Mouse (Mus musculus): ENCODE data around the gene Ccdc159. TPM values are rescaled to one million over a fixed set of nuclear protein-coding genes. Genes with fewer than 3 reads are reported as not detected.

Ccdc159 gene
- polyA plus RNA-seq, 1 experiment from 2014 or later: 5.7 TPM

GRCm38 (mm10) chr9:21961366-21961980 is 34.2 kb downstream of the Ccdc159 start:
- Histone ChIP-seq H3K4me2 (ENCODE audit: low read length) (peak overlapping the region; percentile 55), H3K27me3 (ENCODE audit: control insufficient read depth, insufficient read depth, low read length) (peaks cover 43% of the 10 kb centered on the region), H3K4me1 (ENCODE audit: control insufficient read depth, insufficient read depth, low read length) (peaks cover 17% of the 10 kb centered on the region), H3K9ac (replicated peaks; ENCODE audit: low read length) (peak overlapping the region; percentile 34; the same call in 1 of the 2 replicates), H3K4me3 (replicated peaks; ENCODE audit: low read depth, low read length) (peak overlapping the region; percentile 32), H3K36me3 (ENCODE audit: control insufficient read depth, insufficient read depth, low read length) (no peaks in the 10 kb centered on the region), H3K27ac (replicated peaks; ENCODE audit: low read depth, low read length) (no peak overlapping the region), H3K9me3 (ENCODE audit: control insufficient read depth, low read length) (no peaks in the 10 kb centered on the region)
- ATAC-seq (ENCODE audit: low FRiP score, low TSS enrichment) (no peak), DNase-seq (no peak)
- 1% methylated on average over 35 of the region's 35 CpGs for WGBS

- Histone ChIP-seq H3K27me3 (ENCODE audit: control insufficient read depth, insufficient read depth, low read length) (peaks cover 43% of the 10 kb centered on the region), H3K4me1 (ENCODE audit: control insufficient read depth, insufficient read depth, low read length) (peaks cover 14% of the 10 kb centered on the region), H3K4me3 (replicated peaks; ENCODE audit: low read depth, low read length) (peak overlapping the region; percentile 32), H3K9me3 (ENCODE audit: control insufficient read depth, low read length) (no peaks in the 10 kb centered on the region), H3K27ac (replicated peaks; ENCODE audit: low read depth, low read length) (no peak overlapping the region), H3K4me2 (ENCODE audit: low read length) (peak overlapping the region; percentile 55), H3K9ac (replicated peaks; ENCODE audit: low read length) (peak overlapping the region; percentile 34; the same call in 1 of the 2 replicates), H3K36me3 (ENCODE audit: control insufficient read depth, insufficient read depth, low read length) (no peaks in the 10 kb centered on the region)
- ATAC-seq (ENCODE audit: low FRiP score, low TSS enrichment): no peak
- WGBS: 0% methylated on average over 15 of the region's 15 CpGs
- no peak for DNase-seq
Observed at GRCm38 (mm10) chr9:21962010-21962409, 34.7 kb downstream of the Ccdc159 start.

DNA sequence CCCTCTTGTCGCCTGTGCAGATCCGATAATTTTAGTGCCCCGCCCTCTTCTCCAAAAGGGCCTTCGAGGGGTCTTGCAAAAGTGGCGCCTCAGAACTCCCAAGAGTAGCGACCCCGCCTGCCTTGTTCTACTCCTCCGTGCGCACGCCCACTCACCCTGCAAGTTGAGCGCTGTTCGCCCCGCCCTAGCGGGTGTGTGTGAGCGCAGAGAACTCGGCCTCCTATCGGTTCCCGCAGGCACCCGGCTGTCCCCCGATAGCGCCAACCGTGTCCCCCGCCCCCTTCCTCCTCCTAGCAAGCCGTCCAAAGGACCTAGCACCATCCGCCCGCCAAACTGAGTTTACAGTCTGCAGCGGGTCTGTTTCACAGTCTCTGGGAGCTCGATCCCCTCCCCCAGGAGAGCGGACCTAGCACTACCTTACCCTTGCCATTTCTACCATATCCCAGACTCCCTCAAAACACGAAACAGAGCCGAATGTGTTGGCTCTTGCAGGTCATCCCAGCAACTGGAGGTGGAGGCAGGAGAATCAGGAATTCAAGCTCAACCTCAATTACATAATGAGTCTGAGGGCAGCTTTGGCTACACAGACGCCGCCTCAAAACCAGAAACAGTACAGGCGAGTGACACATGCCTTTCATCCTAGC is 35.3 kb downstream of the Ccdc159 start:
- no peak overlapping the region for H3K27ac ChIP-seq (replicated peaks; ENCODE audit: low read depth, low read length)
- H3K36me3 ChIP-seq (ENCODE audit: control insufficient read depth, insufficient read depth, low read length): no peaks in the 10 kb centered on the region
- H3K9ac ChIP-seq (replicated peaks; ENCODE audit: low read length): peak overlapping the region; percentile 34; the same call in 1 of the 2 replicates
- ATAC-seq (ENCODE audit: low FRiP score, low TSS enrichment) (peak; percentile 54; the same call in 1 of the 2 replicates), DNase-seq (peak; percentile 75)
- H3K4me1 ChIP-seq (ENCODE audit: control insufficient read depth, insufficient read depth, low read length): peaks cover 14% of the 10 kb centered on the region
- peaks cover 43% of the 10 kb centered on the region for H3K27me3 ChIP-seq (ENCODE audit: control insufficient read depth, insufficient read depth, low read length)
- no peaks in the 10 kb centered on the region for H3K9me3 ChIP-seq (ENCODE audit: control insufficient read depth, low read length)
- WGBS: 4% methylated on average over 34 of the region's 34 CpGs
- H3K4me3 ChIP-seq (replicated peaks; ENCODE audit: low read depth, low read length): peak overlapping the region; percentile 32
- H3K4me2 ChIP-seq (ENCODE audit: low read length): peak overlapping the region; percentile 55

GRCm38 (mm10) chr9:21963417-21963816 is 36.1 kb downstream of the Ccdc159 start, which contains the start of gene Epor:
Epor (minus strand) TSS chr9:21963506.
- H3K4me3 ChIP-seq (replicated peaks; ENCODE audit: low read depth, low read length): peak within 1 kb of the TSS; percentile 32
- H3K36me3 ChIP-seq (ENCODE audit: control insufficient read depth, insufficient read depth, low read length): no peaks in the 10 kb centered on the region
- peaks cover 43% of the 10 kb centered on the region for H3K27me3 ChIP-seq (ENCODE audit: control insufficient read depth, insufficient read depth, low read length)
- no peaks in the 10 kb centered on the region for H3K9me3 ChIP-seq (ENCODE audit: control insufficient read depth, low read length)
- peak within 1 kb of the TSS; percentile 34; the same call in 1 of the 2 replicates for H3K9ac ChIP-seq (replicated peaks; ENCODE audit: low read length)
- H3K4me2 ChIP-seq (ENCODE audit: low read length): peak within 1 kb of the TSS; percentile 55
- H3K4me1 ChIP-seq (ENCODE audit: control insufficient read depth, insufficient read depth, low read length): peaks cover 14% of the 10 kb centered on the region
- no peak within 1 kb of the TSS for H3K27ac ChIP-seq (replicated peaks; ENCODE audit: low read depth, low read length)
- DNase-seq (no peak), ATAC-seq (ENCODE audit: low FRiP score, low TSS enrichment) (no peak)
- WGBS: 10% methylated on average over 8 of the region's 8 CpGs

- no peak overlapping the region for H3K4me3 ChIP-seq (replicated peaks; ENCODE audit: low read depth, low read length)
- H3K27ac ChIP-seq (replicated peaks; ENCODE audit: low read depth, low read length): no peak overlapping the region
- ATAC-seq (ENCODE audit: low FRiP score, low TSS enrichment) (no peak), DNase-seq (no peak)
- WGBS: 79% methylated on average over 6 of the region's 6 CpGs
- no peaks in the 10 kb centered on the region for H3K36me3 ChIP-seq (ENCODE audit: control insufficient read depth, insufficient read depth, low read length)
- no peaks in the 10 kb centered on the region for H3K9me3 ChIP-seq (ENCODE audit: control insufficient read depth, low read length)
- no peaks in the 10 kb centered on the region for H3K4me1 ChIP-seq (ENCODE audit: control insufficient read depth, insufficient read depth, low read length)
- no peak overlapping the region for H3K9ac ChIP-seq (replicated peaks; ENCODE audit: low read length)
- no peaks in the 10 kb centered on the region for H3K27me3 ChIP-seq (ENCODE audit: control insufficient read depth, insufficient read depth, low read length)
- H3K4me2 ChIP-seq (ENCODE audit: low read length): no peak overlapping the region
Observed at GRCm38 (mm10) chr9:21968883-21969282, 41.6 kb downstream of the Ccdc159 start.

GRCm38 (mm10) chr9:21969304-21969703 is 42.0 kb downstream of the Ccdc159 start:
- Histone ChIP-seq H3K4me3 (replicated peaks; ENCODE audit: low read depth, low read length) (no peak overlapping the region), H3K27me3 (ENCODE audit: control insufficient read depth, insufficient read depth, low read length) (no peaks in the 10 kb centered on the region), H3K36me3 (ENCODE audit: control insufficient read depth, insufficient read depth, low read length) (no peaks in the 10 kb centered on the region), H3K4me2 (ENCODE audit: low read length) (no peak overlapping the region), H3K9ac (replicated peaks; ENCODE audit: low read length) (no peak overlapping the region), H3K4me1 (ENCODE audit: control insufficient read depth, insufficient read depth, low read length) (no peaks in the 10 kb centered on the region), H3K27ac (replicated peaks; ENCODE audit: low read depth, low read length) (no peak overlapping the region), H3K9me3 (ENCODE audit: control insufficient read depth, low read length) (no peaks in the 10 kb centered on the region)
- ATAC-seq (ENCODE audit: low FRiP score, low TSS enrichment) (no peak), DNase-seq (no peak)
- 94% methylated on average over 4 of the region's 4 CpGs for WGBS

GRCm38 (mm10) chr9:21976626-21977175 is 49.4 kb downstream of the Ccdc159 start:
- Histone ChIP-seq H3K27ac (replicated peaks; ENCODE audit: low read depth, low read length) (no peak overlapping the region), H3K9ac (replicated peaks; ENCODE audit: low read length) (no peak overlapping the region), H3K4me2 (ENCODE audit: low read length) (no peak overlapping the region), H3K4me1 (ENCODE audit: control insufficient read depth, insufficient read depth, low read length) (no peaks in the 10 kb centered on the region), H3K4me3 (replicated peaks; ENCODE audit: low read depth, low read length) (no peak overlapping the region), H3K27me3 (ENCODE audit: control insufficient read depth, insufficient read depth, low read length) (no peaks in the 10 kb centered on the region), H3K36me3 (ENCODE audit: control insufficient read depth, insufficient read depth, low read length) (no peaks in the 10 kb centered on the region), H3K9me3 (ENCODE audit: control insufficient read depth, low read length) (no peaks in the 10 kb centered on the region)
- ATAC-seq (ENCODE audit: low FRiP score, low TSS enrichment) (no peak), DNase-seq (no peak)
- 89% methylated on average over 10 of the region's 10 CpGs for WGBS

DNA sequence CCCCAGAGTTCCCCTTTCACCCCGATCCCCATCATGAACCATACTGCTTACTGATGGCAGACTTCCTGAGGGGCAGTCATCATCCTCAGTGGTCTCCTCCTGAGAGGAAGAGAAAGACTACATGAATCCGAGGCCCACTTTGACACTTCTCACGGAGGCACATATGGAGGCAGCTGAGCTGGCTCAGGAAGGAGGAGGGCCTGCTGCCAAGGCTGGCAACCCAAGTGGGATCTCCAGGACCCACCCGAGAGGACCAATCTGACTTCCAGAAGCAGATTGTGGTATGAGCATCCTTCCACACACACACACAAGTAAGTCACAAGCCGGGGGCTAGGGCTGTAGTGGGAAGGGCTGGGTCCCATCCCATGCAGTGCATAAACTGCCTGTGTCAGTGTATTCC is 50.1 kb downstream of the Ccdc159 start:
- Histone ChIP-seq H3K27ac (replicated peaks; ENCODE audit: low read depth, low read length) (no peak overlapping the region), H3K4me3 (replicated peaks; ENCODE audit: low read depth, low read length) (no peak overlapping the region), H3K36me3 (ENCODE audit: control insufficient read depth, insufficient read depth, low read length) (no peaks in the 10 kb centered on the region), H3K4me2 (ENCODE audit: low read length) (no peak overlapping the region), H3K9ac (replicated peaks; ENCODE audit: low read length) (no peak overlapping the region), H3K27me3 (ENCODE audit: control insufficient read depth, insufficient read depth, low read length) (no peaks in the 10 kb centered on the region), H3K4me1 (ENCODE audit: control insufficient read depth, insufficient read depth, low read length) (no peaks in the 10 kb centered on the region), H3K9me3 (ENCODE audit: control insufficient read depth, low read length) (no peaks in the 10 kb centered on the region)
- ATAC-seq (ENCODE audit: low FRiP score, low TSS enrichment) (no peak), DNase-seq (no peak)
- WGBS: 84% methylated on average over 5 of the region's 5 CpGs
